Mouse (Mus musculus): Measurements from ENCODE around the gene Mia2. TPM values are rescaled to one million over a fixed set of nuclear protein-coding genes. Genes with fewer than 3 reads are reported as not detected.

The Mia2 gene
- total and polyA plus RNA-seq, 3 experiments, result 103 to 175 TPM; not detected in 1

DNA sequence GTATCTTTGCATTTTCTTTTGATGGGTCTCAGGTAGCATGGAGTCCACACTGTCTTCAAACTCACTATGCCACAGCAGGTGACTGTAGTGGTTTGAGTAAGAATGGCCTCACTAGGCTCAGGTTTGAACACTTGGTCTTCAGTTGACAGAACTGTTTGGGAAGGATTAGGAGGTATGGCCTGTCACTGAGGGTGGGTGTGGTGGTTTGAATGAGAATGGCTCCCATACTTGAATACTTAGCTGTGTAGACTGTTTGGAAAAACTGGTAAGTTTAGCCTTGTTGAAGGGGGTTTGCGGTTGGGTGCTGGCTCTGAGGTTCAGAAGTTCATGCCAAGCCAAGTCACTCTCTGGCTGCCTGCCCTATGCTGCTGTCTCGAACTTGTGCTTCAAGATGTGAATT, 103.8 kb downstream of the Mia2 start:
- Histone ChIP-seq H3K36me3 (ENCODE audit: control insufficient read depth in 1 of 2, insufficient read depth in 2 of 2, low read length in 2 of 2) (peaks cover 13 to 17% of the 10 kb centered on the region in 2 experiments), H3K4me1 (ENCODE audit: control insufficient read depth in 1 of 2, insufficient read depth in 2 of 2, low read length in 2 of 2) (peaks cover 5 to 8% of the 10 kb centered on the region in 2 experiments), H3K79me2 (ENCODE audit: control insufficient read depth, insufficient read depth, low read length, poor library complexity) (no peaks in the 10 kb centered on the region), H3K9me3 (replicated peaks; ENCODE audit: insufficient read depth, low read length) (no peaks in the 10 kb centered on the region), H3K4me3 (ENCODE audit: control insufficient read depth in 1 of 2, insufficient read depth in 1 of 2, low read depth in 2 of 2, low read length in 2 of 2) (no peak overlapping the region), H3K27ac (ENCODE audit: control insufficient read depth, low read depth, low read length) (no peak overlapping the region), H3K27me3 (ENCODE audit: control insufficient read depth in 1 of 2, insufficient read depth in 2 of 2, low read length in 2 of 2) (no peaks in the 10 kb centered on the region), H3K9ac (ENCODE audit: control insufficient read depth, low read depth, low read length, poor library complexity, severe bottlenecking) (no peak overlapping the region)
- peak; percentile 4 for DNase-seq (ENCODE audit: low read depth, low spot score)
- TF ChIP-seq TBP (IDR thresholded peaks at IDR 0.05; ENCODE audit: low read depth, low read length) (no peak), POLR2AphosphoS5 (IDR thresholded peaks at IDR 0.05; ENCODE audit: borderline replicate concordance, low read depth, low read length) (no peak), CHD2 (IDR thresholded peaks at IDR 0.05; ENCODE audit: low read length) (no peak), JUND (IDR thresholded peaks at IDR 0.05; ENCODE audit: low read depth, low read length) (no peak), SMC3 (IDR thresholded peaks at IDR 0.05; ENCODE audit: low read depth, low read length) (no peak), ZNF384 (IDR thresholded peaks at IDR 0.05; ENCODE audit: low read depth, low read length) (no peak), TCF12 (IDR thresholded peaks at IDR 0.05; ENCODE audit: low read depth, low read length) (no peak), UBTF (IDR thresholded peaks at IDR 0.05; ENCODE audit: borderline replicate concordance, insufficient read depth, low read depth, low read length) (no peak), ZC3H11A (IDR thresholded peaks at IDR 0.05; ENCODE audit: low read depth, low read length) (no peak), SIN3A (IDR thresholded peaks at IDR 0.05; ENCODE audit: low read length) (no peak), ETS1 (IDR thresholded peaks at IDR 0.05; ENCODE audit: low read depth, low read length) (no peak), EP300 (IDR thresholded peaks at IDR 0.05; ENCODE audit: low read depth in 1 of 2, low read length in 2 of 2) (no peak)

DNA sequence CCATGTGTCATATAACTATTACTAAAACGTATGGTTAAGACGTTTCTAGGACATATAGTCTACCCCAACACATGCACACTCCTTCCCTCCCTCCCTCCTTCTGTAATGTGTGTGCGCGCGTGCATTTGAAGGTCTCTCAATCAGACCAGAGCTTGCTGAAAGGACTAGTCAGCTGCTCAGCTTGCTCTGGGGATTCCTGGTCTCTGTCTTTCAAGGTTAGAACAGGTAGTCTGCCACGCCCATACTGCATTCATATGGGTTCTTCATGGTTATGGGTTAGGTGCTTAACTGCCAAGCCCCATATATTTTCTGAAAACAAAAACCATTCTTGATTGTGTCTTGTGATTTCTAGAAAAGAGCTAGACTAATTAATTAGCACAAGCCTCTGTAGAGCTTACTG, 110.0 kb downstream of the Mia2 start:
- H3K9ac ChIP-seq (ENCODE audit: control insufficient read depth, low read depth, low read length, poor library complexity, severe bottlenecking), result no peak overlapping the region
- H3K27me3 ChIP-seq (ENCODE audit: control insufficient read depth in 1 of 2, insufficient read depth in 2 of 2, low read length in 2 of 2), result no peaks in the 10 kb centered on the region
- H3K79me2 ChIP-seq (ENCODE audit: control insufficient read depth, insufficient read depth, low read length, poor library complexity), result 0 out of 2 replicates have a peak, but pooled peaks cover 1% of the 10 kb centered on the region
- H3K4me1 ChIP-seq (ENCODE audit: control insufficient read depth in 1 of 2, insufficient read depth in 2 of 2, low read length in 2 of 2), result peaks cover 11 to 15% of the 10 kb centered on the region in 2 experiments
- H3K36me3 ChIP-seq (ENCODE audit: control insufficient read depth in 1 of 2, insufficient read depth in 2 of 2, low read length in 2 of 2), result peaks cover 16 to 19% of the 10 kb centered on the region in 2 experiments
- no peak for TF ChIP-seq TBP (IDR thresholded peaks at IDR 0.05; ENCODE audit: low read depth, low read length)
- no peak for TF ChIP-seq SMC3 (IDR thresholded peaks at IDR 0.05; ENCODE audit: low read depth, low read length)
- TF ChIP-seq ETS1 (IDR thresholded peaks at IDR 0.05; ENCODE audit: low read depth, low read length), result no peak
- no peak for TF ChIP-seq MEF2A (IDR thresholded peaks at IDR 0.05; ENCODE audit: extremely low read depth, insufficient replicate concordance, low read depth, low read length, poor library complexity, severe bottlenecking)
- no peak for TF ChIP-seq MYB (IDR thresholded peaks at IDR 0.05; ENCODE audit: low read depth, low read length)
- TF ChIP-seq ZKSCAN1 (IDR thresholded peaks at IDR 0.05; ENCODE audit: low read depth, low read length), result no peak
- TF ChIP-seq POLR2AphosphoS2 (IDR thresholded peaks at IDR 0.05; ENCODE audit: low read length), result no peak
- TF ChIP-seq RAD21 (IDR thresholded peaks at IDR 0.05; ENCODE audit: low read depth, low read length), result no peak
- no peak for TF ChIP-seq MXI1 (IDR thresholded peaks at IDR 0.05; ENCODE audit: low read depth, low read length)
- TF ChIP-seq UBTF (IDR thresholded peaks at IDR 0.05; ENCODE audit: borderline replicate concordance, insufficient read depth, low read depth, low read length), result no peak
- no peak for TF ChIP-seq CHD1 (IDR thresholded peaks at IDR 0.05; ENCODE audit: low read depth, low read length)
- no peak for TF ChIP-seq MAX (IDR thresholded peaks at IDR 0.05; ENCODE audit: low read length)
- TF ChIP-seq TAL1 (IDR thresholded peaks at IDR 0.05; ENCODE audit: low read length), result no peak
- no peak for DNase-seq (ENCODE audit: low read depth, low spot score)
- H3K9me3 ChIP-seq (replicated peaks; ENCODE audit: insufficient read depth, low read length), result no peaks in the 10 kb centered on the region
- H3K27ac ChIP-seq (ENCODE audit: control insufficient read depth, low read depth, low read length), result no peak overlapping the region
- no peak overlapping the region for H3K4me3 ChIP-seq (ENCODE audit: control insufficient read depth in 1 of 2, insufficient read depth in 1 of 2, low read depth in 2 of 2, low read length in 2 of 2)
